Mouse (Mus musculus): ENCODE measurements around the gene Fam19a1.

DNA sequence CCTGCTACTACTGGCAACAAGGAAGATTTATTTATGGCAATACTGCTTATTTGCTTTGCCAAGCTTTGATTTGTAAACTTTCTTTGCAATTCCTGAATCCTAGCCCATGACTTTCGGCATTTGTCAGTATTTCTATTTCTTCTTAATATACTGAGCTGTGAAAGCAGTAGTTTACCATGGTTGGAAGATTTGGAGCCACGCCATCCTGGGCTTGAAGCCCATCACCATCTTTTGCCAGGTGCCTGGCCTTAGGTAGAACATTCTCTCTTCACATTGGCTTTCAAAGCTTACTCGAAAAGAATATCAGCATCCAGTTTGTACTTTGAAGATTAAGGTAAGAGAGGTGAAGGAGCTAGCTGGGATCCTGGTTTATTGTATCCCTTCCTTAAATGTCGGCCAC is 334.5 kb downstream of the Fam19a1 start:
- TF ChIP-seq POLR2A (IDR thresholded peaks at IDR 0.05; ENCODE audit: insufficient read depth, low read length) (no peak), CTCF (IDR thresholded peaks at IDR 0.05; ENCODE audit: low read depth, low read length) (no peak)

Measured in ES-Bruce4 (cell line).